Mouse (Mus musculus): ENCODE measurements around the gene Tpx2. TPM values are rescaled to one million over a fixed set of nuclear protein-coding genes. Genes with fewer than 3 reads are reported as not detected.

Tpx2 gene
- polyA plus RNA-seq, 1 experiment from 2014 or later = 14.8 TPM

DNA sequence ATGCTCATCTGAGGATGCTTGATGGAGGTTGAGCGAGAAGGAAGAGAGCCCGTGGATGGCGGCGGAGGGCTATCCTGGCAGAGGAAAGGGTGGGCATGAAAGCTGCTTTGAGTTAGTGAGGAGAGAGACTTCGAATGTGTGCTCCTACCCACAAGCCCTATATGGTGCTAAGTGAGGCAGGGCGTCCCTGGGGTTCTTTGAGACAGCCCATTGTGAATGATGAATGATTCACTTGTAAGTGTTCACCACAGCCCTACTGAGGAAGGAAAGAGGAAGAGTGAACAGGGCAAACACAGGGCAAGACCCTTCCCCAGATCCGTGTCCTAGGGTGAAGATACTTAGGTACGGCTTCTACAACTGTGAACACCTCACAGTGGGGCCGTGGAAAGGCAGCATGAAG lies 79.1 kb downstream of the Tpx2 start:
- Histone ChIP-seq H3K9ac (ENCODE audit: low read depth, low read length) (no peak overlapping the region), H3K27ac (ENCODE audit: low read depth, low read length) (no peak overlapping the region), H3K4me3 (ENCODE audit: low read length) (no peak overlapping the region), H3K4me1 (ENCODE audit: control insufficient read depth, insufficient read depth, low read depth, low read length) (no peaks in the 10 kb centered on the region), H3K4me2 (ENCODE audit: low read length) (no peak overlapping the region), H3K27me3 (replicated peaks; ENCODE audit: control insufficient read depth, insufficient read depth, low read length) (no peaks in the 10 kb centered on the region), H3K9me3 (ENCODE audit: control insufficient read depth, low read length) (no peaks in the 10 kb centered on the region), H3K36me3 (ENCODE audit: control insufficient read depth, insufficient read depth, low read length) (no peaks in the 10 kb centered on the region)
- ATAC-seq = no peak
- WGBS = 83% methylated on average over 9 of the region's 9 CpGs

DNA sequence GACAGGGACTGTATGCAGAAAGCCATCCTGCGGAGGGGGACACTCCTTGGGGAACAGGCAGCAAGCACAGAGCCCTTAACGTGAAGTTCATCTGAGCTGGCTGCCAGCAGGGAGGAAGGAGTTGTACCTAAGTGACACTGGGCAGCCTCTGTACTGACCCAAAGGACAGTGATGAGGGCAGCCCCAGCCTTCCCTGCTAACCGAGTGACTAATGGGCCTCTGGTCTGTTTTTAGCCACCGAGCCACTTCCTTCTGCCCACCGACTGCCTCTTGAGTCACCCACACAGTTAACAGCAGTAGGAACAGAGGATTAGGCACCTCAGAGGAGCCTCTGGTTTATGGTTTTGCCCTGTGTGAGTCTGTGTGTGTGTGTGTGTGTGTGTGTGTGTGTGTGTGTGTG lies 79.6 kb downstream of the Tpx2 start:
- ATAC-seq = no peak
- no peak overlapping the region for H3K9ac ChIP-seq (ENCODE audit: low read depth, low read length)

DNA sequence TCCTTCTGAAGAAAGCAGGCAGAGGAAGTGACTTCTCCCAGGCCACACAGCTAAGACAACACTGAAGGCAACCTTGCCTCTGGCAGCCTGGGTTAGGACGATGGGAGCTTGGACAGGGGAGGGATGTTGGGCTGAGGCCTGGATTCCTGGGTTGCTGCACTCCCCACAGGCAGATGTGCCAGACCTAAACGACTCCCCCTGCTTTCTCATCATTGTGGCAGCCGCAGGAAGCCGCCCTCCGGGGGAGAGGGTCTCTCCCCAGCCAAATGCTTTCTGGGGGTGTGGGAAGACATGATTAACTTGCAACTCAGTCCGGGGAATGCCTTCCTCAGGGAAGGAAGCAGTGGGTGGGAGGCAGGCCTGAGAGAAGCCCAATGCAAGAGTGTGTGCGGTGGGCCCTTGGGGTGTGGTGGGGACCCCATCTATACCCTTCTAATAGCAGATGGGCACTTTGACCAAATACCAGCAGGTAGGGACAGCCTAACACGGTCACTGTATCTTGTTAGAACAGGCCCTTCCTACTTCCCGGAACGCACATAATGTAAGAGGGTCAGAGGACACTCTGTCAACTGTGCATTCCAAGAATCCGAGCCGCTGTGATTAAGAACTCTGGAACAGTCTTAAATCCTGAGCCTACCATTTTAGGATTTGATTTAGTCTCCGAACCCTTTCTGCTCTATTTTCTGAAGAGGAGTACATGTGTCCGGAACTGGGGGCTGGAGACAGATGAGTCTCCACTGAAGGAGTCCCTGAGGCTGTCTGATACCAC lies 80.6 kb downstream of the Tpx2 start:
- Histone ChIP-seq H3K27me3 (replicated peaks; ENCODE audit: control insufficient read depth, insufficient read depth, low read length) (no peaks in the 10 kb centered on the region), H3K4me1 (ENCODE audit: control insufficient read depth, insufficient read depth, low read depth, low read length) (no peaks in the 10 kb centered on the region), H3K27ac (ENCODE audit: low read depth, low read length) (no peak overlapping the region), H3K36me3 (ENCODE audit: control insufficient read depth, insufficient read depth, low read length) (no peaks in the 10 kb centered on the region), H3K4me2 (ENCODE audit: low read length) (no peak overlapping the region), H3K9me3 (ENCODE audit: control insufficient read depth, low read length) (no peaks in the 10 kb centered on the region), H3K9ac (ENCODE audit: low read depth, low read length) (no peak overlapping the region), H3K4me3 (ENCODE audit: low read length) (no peak overlapping the region)
- WGBS = 55% methylated on average over 14 of the region's 14 CpGs
- ATAC-seq = no peak

More for the DNA sequence above, 79.6 kb downstream of the Tpx2 start:
- Histone ChIP-seq H3K36me3 (ENCODE audit: control insufficient read depth, insufficient read depth, low read length) (no peaks in the 10 kb centered on the region), H3K4me3 (ENCODE audit: low read length) (no peak overlapping the region), H3K27me3 (replicated peaks; ENCODE audit: control insufficient read depth, insufficient read depth, low read length) (no peaks in the 10 kb centered on the region), H3K4me2 (ENCODE audit: low read length) (no peak overlapping the region), H3K27ac (ENCODE audit: low read depth, low read length) (no peak overlapping the region), H3K4me1 (ENCODE audit: control insufficient read depth, insufficient read depth, low read depth, low read length) (no peaks in the 10 kb centered on the region), H3K9me3 (ENCODE audit: control insufficient read depth, low read length) (no peaks in the 10 kb centered on the region)
- WGBS = 66% methylated on average over 5 of the region's 5 CpGs

DNA sequence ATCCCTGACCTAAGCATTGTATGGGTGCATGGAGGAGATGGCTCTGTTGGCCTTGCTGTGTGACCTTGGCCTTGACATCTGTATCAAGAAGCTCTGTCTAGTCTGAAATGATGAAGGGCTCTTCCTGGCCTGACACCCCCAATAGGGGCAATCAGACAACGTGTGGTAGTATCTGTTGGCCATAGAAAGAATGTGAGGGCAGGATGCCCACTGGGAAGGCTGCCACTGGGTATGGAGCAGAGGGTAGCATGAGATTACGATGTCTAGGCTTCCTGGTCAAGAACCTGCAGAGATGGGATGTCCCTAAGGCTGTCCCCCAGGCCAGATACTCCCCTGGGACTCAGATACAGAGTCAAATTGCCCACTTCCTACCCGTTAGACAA lies 81.2 kb downstream of the Tpx2 start:
- Histone ChIP-seq H3K36me3 (ENCODE audit: control insufficient read depth, insufficient read depth, low read length) (no peaks in the 10 kb centered on the region), H3K4me3 (ENCODE audit: low read length) (no peak overlapping the region), H3K9ac (ENCODE audit: low read depth, low read length) (no peak overlapping the region), H3K27ac (ENCODE audit: low read depth, low read length) (no peak overlapping the region), H3K9me3 (ENCODE audit: control insufficient read depth, low read length) (no peaks in the 10 kb centered on the region), H3K4me1 (ENCODE audit: control insufficient read depth, insufficient read depth, low read depth, low read length) (no peaks in the 10 kb centered on the region), H3K27me3 (replicated peaks; ENCODE audit: control insufficient read depth, insufficient read depth, low read length) (no peaks in the 10 kb centered on the region), H3K4me2 (ENCODE audit: low read length) (no peak overlapping the region)
- no peak for ATAC-seq
- 71% methylated on average over 3 of the region's 3 CpGs for WGBS

DNA sequence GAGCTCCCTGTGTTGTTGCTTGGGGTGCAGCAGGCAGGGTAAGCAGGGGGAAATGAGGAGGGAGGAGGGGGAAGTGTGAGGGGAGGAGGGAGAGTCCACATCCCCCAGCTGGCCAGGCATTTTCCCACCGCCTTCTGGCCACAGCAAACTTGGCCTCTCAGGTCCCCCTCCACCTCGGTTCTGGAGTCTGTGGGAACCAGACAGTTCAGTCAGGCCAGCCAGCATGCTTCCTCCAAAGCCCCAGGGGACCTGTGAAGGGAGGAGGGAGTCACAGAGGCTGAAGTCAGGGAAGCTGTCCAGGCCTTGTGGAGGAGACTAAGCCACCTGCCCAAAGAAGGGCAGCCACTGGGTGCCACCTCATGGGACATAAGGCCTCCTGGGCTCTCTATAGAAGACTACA lies 82.5 kb downstream of the Tpx2 start:
- no peaks in the 10 kb centered on the region for H3K27me3 ChIP-seq (replicated peaks; ENCODE audit: control insufficient read depth, insufficient read depth, low read length)
- H3K9me3 ChIP-seq (ENCODE audit: control insufficient read depth, low read length) = no peaks in the 10 kb centered on the region
- H3K27ac ChIP-seq (ENCODE audit: low read depth, low read length) = no peak overlapping the region
- ATAC-seq = no peak
- H3K9ac ChIP-seq (ENCODE audit: low read depth, low read length) = no peak overlapping the region
- H3K4me2 ChIP-seq (ENCODE audit: low read length) = no peak overlapping the region
- H3K4me3 ChIP-seq (ENCODE audit: low read length) = no peak overlapping the region
- 43% methylated on average over 2 of the region's 2 CpGs for WGBS
- H3K4me1 ChIP-seq (ENCODE audit: control insufficient read depth, insufficient read depth, low read depth, low read length) = no peaks in the 10 kb centered on the region
- H3K36me3 ChIP-seq (ENCODE audit: control insufficient read depth, insufficient read depth, low read length) = no peaks in the 10 kb centered on the region

DNA sequence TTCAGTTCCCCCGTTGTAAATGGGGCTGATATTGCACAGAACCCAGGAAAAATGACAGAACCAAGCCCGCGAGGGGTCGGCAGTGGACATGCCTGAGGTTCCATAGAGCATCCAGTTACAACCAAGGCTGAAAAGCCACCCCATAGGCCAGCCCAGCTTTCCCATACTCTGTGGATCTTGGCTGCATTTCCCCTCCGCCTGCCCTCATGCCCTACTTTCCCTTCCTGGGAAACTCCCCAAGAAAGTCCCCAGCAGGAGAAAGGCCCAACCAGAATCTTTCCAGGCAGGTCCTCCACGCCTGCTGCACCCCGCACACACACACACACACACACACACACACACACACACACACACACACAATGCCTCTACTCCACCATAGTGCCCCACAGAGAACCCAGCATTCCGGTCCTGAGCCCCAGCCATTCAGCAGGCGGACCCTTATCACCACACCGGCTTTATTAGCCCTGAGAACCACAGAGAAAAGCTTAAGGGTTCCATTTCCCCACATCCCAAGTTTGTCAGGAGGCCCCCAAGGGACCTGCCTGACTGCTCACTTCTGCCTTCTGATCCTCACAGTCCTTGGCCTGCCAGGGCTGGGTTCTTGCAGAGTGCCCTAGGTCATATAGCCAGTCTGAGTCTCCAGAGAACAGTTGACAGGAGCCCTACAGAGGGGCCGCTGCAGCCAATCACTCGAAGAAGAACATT lies 83.8 kb downstream of the Tpx2 start:
- Histone ChIP-seq H3K4me1 (ENCODE audit: control insufficient read depth, insufficient read depth, low read depth, low read length) (no peaks in the 10 kb centered on the region), H3K36me3 (ENCODE audit: control insufficient read depth, insufficient read depth, low read length) (no peaks in the 10 kb centered on the region), H3K9me3 (ENCODE audit: control insufficient read depth, low read length) (no peaks in the 10 kb centered on the region), H3K9ac (ENCODE audit: low read depth, low read length) (no peak overlapping the region), H3K27me3 (replicated peaks; ENCODE audit: control insufficient read depth, insufficient read depth, low read length) (0 out of 2 replicates have a peak, but pooled peaks cover 2% of the 10 kb centered on the region), H3K27ac (ENCODE audit: low read depth, low read length) (no peak overlapping the region), H3K4me2 (ENCODE audit: low read length) (no peak overlapping the region), H3K4me3 (ENCODE audit: low read length) (no peak overlapping the region)
- ATAC-seq = peak; percentile 18; the same call in 1 of the 2 replicates
- WGBS = 81% methylated on average over 11 of the region's 12 CpGs

DNA sequence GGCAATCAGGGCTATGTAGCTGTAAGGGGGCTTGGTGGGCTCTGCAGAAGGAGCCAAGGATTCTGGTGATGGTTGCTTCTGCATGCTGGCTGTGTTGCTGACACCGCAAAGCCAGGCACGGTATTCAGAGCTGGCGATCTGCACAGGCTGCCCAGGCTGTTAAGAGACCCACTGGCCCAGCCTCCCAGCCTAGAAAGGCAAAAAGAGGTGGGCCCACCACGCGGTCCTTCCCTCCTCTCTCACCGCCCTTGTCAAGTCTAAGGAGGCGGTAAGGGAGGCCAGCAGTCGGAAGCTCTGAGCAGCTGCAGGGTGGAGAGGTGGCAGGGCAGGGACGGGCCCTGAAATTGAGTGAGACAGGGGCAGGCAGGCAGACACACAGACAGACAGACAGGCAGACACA lies 85.3 kb downstream of the Tpx2 start, which contains the start of gene Foxs1:
TSS of gene Foxs1 (minus strand) at position 161 of the 400 bp plus-strand sequence.
- H3K4me1 ChIP-seq (ENCODE audit: control insufficient read depth, insufficient read depth, low read depth, low read length) = no peaks in the 10 kb centered on the region
- peak; percentile 60 for ATAC-seq
- H3K27me3 ChIP-seq (replicated peaks; ENCODE audit: control insufficient read depth, insufficient read depth, low read length) = 0 out of 2 replicates have a peak, but pooled peaks cover 2% of the 10 kb centered on the region
- no peaks in the 10 kb centered on the region for H3K9me3 ChIP-seq (ENCODE audit: control insufficient read depth, low read length)
- no peaks in the 10 kb centered on the region for H3K36me3 ChIP-seq (ENCODE audit: control insufficient read depth, insufficient read depth, low read length)
- 0 out of 2 replicates have a peak within 1 kb of the TSS, but pooled peaks have one; percentile 3 for H3K4me2 ChIP-seq (ENCODE audit: low read length)
- H3K4me3 ChIP-seq (ENCODE audit: low read length) = no peak within 1 kb of the TSS
- WGBS = 33% methylated on average over 9 of the region's 9 CpGs
- no peak within 1 kb of the TSS for H3K27ac ChIP-seq (ENCODE audit: low read depth, low read length)
- no peak within 1 kb of the TSS for H3K9ac ChIP-seq (ENCODE audit: low read depth, low read length)

DNA sequence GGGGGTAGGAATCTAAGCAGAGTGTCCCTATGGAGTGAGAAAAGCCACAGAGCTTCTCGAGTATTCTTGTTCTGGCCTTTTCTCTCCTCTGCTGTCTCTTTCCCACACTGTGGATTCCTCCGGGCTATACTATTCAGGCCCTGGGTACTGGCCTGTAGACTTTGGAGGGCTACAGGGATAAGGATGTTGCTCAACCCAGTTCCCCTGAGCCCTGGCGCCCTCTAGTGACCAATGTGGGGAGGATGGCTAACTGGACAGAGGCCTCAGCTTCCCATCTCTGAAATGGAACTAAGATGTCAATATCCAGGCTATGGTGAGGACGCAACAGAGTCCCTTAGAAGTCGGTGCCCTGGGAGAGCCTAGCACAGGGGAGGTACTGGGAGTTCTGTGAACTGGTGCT lies 85.8 kb downstream of the Tpx2 start:
- no peaks in the 10 kb centered on the region for H3K36me3 ChIP-seq (ENCODE audit: control insufficient read depth, insufficient read depth, low read length)

DNA sequence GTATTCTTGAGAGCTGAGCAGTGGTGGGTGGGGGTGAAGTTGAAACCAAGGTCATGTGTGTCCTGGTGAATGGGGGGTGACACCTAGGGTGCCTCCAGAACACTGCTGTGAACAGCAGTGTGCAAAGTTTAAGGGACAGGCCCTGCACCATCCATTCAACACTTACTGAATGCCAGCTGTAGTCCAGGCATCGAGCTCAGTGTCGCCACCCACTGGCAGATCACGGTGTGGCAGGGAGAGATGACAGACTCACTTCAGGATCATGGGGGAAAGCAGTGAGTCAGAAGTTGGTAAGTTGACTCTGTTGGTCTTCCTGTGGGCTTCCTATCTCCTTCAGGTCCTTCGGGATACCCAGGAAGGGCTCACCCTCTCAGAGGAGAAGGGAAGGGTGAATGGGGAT lies 92.1 kb downstream of the Tpx2 start:
- Histone ChIP-seq H3K9me3 (ENCODE audit: control insufficient read depth, low read length) (no peaks in the 10 kb centered on the region), H3K4me3 (ENCODE audit: low read length) (no peak overlapping the region), H3K36me3 (ENCODE audit: control insufficient read depth, insufficient read depth, low read length) (no peaks in the 10 kb centered on the region), H3K27ac (ENCODE audit: low read depth, low read length) (no peak overlapping the region), H3K4me1 (ENCODE audit: control insufficient read depth, insufficient read depth, low read depth, low read length) (peaks cover 13% of the 10 kb centered on the region), H3K9ac (ENCODE audit: low read depth, low read length) (no peak overlapping the region), H3K4me2 (ENCODE audit: low read length) (no peak overlapping the region), H3K27me3 (replicated peaks; ENCODE audit: control insufficient read depth, insufficient read depth, low read length) (peaks cover 30% of the 10 kb centered on the region)
- no peak for ATAC-seq
- 16% methylated on average over 4 of the region's 4 CpGs for WGBS

More for the DNA sequence above, 85.8 kb downstream of the Tpx2 start:
- Histone ChIP-seq H3K27ac (ENCODE audit: low read depth, low read length) (no peak overlapping the region), H3K4me1 (ENCODE audit: control insufficient read depth, insufficient read depth, low read depth, low read length) (no peaks in the 10 kb centered on the region), H3K9me3 (ENCODE audit: control insufficient read depth, low read length) (no peaks in the 10 kb centered on the region), H3K4me2 (ENCODE audit: low read length) (no peak overlapping the region), H3K4me3 (ENCODE audit: low read length) (no peak overlapping the region), H3K9ac (ENCODE audit: low read depth, low read length) (no peak overlapping the region), H3K27me3 (replicated peaks; ENCODE audit: control insufficient read depth, insufficient read depth, low read length) (0 out of 2 replicates have a peak, but pooled peaks cover 2% of the 10 kb centered on the region)
- 41% methylated on average over 5 of the region's 5 CpGs for WGBS
- no peak for ATAC-seq
